14 mouse cellular contexts compared by ENCODE assay signal in the genomic region with DNA sequence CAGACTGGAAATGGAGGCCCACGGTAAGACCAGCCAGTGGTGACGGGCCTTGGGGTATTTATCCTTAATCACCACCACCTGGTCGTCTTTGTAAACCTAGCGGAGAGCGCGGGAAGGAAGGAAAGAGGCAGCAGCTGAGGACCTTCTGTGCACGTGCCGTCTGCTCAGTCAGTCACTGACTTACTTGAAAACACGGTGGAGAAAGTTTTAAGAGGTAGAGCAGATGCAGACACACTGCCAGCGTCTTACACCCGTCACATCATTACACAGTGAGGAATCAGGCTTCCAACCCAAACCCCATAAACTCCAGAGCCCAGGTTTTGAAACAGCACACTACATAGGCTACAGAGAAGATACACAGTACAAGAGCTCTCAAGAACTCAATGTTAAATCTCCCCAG.
"Had no signal": no experiment of that assay in that cellular context is flagged by ENCODE, and none has a peak within 500 bp of the region (broad histone marks: within the 10 kb centered on the region; RNA-seq: fewer than 3 reads in every experiment).

No protein-coding gene starts in this region.

- ATAC-seq: midbrain, embryonic 13.5 days; midbrain, embryonic 15.5 days had no signal

- DNase-seq: lung, embryonic 14.5 days; lung, postnatal 10 days; right cerebral cortex, postnatal 14 days; thymus, adult 2 months; thymus, postnatal 25 days; thymus, postnatal 4 days had no signal

- H3K27me3 ChIP-seq: megakaryocyte, embryonic 14.5 days; midbrain, embryonic 13.5 days; midbrain, embryonic 15.5 days; neural tube, embryonic 12.5 days; stomach, embryonic 15.5 days had no signal

- H3K9ac ChIP-seq: lung, embryonic 14.5 days; midbrain, embryonic 13.5 days; midbrain, embryonic 15.5 days; neural tube, embryonic 12.5 days; stomach, embryonic 15.5 days had no signal

- H3K4me3 ChIP-seq: megakaryocyte, embryonic 14.5 days; midbrain, embryonic 13.5 days; midbrain, embryonic 15.5 days; neural tube, embryonic 12.5 days; stomach, embryonic 15.5 days had no signal

- H3K4me2 ChIP-seq: lung, embryonic 14.5 days; midbrain, embryonic 11.5 days; midbrain, embryonic 13.5 days; midbrain, embryonic 15.5 days; neural tube, embryonic 12.5 days; stomach, embryonic 15.5 days had no signal

- H3K4me1 ChIP-seq: midbrain, embryonic 13.5 days; midbrain, embryonic 15.5 days; neural tube, embryonic 12.5 days; stomach, embryonic 15.5 days had no signal

- H3K27ac ChIP-seq: macrophage; midbrain, embryonic 13.5 days; midbrain, embryonic 15.5 days; neural tube, embryonic 12.5 days; stomach, embryonic 15.5 days; stomach, postnatal 0 days had no signal

- H3K9me3 ChIP-seq: megakaryocyte, embryonic 14.5 days; midbrain, embryonic 13.5 days; midbrain, embryonic 15.5 days; neural tube, embryonic 12.5 days; stomach, embryonic 15.5 days had no signal
